Mouse (Mus musculus) limb, embryonic 13.5 days (tissue): ENCODE results near the gene Iqce. TPM values are rescaled to one million over a fixed set of nuclear protein-coding genes. Genes with fewer than 3 reads are reported as not detected.
A peak's percentile ranks its signal among the peaks of the same experiment; 100 is the strongest.

Experiments used
- ATAC-seq: fragments of 200-750 bp; cut with Nextera tagmentation; 2 replicates; pipeline ENCODE4 v1.8.0; 2017; ENCODE audit warnings: low read depth, moderate number of reproducible peaks, moderate TSS enrichment; ENCODE audit not compliant: low FRiP score
- H3K27ac ChIP-seq: fragments of 300-500 bp; sonication (generic); 2 replicates; pipeline ENCODE4 v1.5.1; 2015; ENCODE audit warnings: inconsistent platforms, mild to moderate bottlenecking, moderate library complexity
- H3K27me3 ChIP-seq: fragments of 300-500 bp; sonication (generic); 2 replicates; pipeline ENCODE4 v1.6.1; 2015; ENCODE audit warnings: mild to moderate bottlenecking, inconsistent platforms
- H3K36me3 ChIP-seq: fragments of 300-500 bp; sonication (generic); 2 replicates; pipeline ENCODE4 v1.6.1; 2015; ENCODE audit warnings: inconsistent platforms, mild to moderate bottlenecking, moderate library complexity
- H3K4me1 ChIP-seq: fragments of 300-500 bp; sonication (generic); 2 replicates; pipeline ENCODE4 v1.6.1; 2015; ENCODE audit warnings: inconsistent platforms
- H3K4me2 ChIP-seq: fragments of 300-500 bp; sonication (generic); replicated peaks from 2 replicates; pipeline ENCODE4 v1.6.1; 2015; ENCODE audit warnings: inconsistent platforms, mild to moderate bottlenecking, moderate library complexity
- H3K4me3 ChIP-seq: fragments of 300-500 bp; sonication (generic); 2 replicates; pipeline ENCODE4 v1.5.1; 2015; ENCODE audit warnings: moderate library complexity, mild to moderate bottlenecking, inconsistent platforms
- H3K9ac ChIP-seq: fragments of 300-500 bp; sonication (generic); 2 replicates; pipeline ENCODE4 v1.6.1; 2015; ENCODE audit warnings: mild to moderate bottlenecking, inconsistent platforms
- H3K9me3 ChIP-seq: fragments of 300-500 bp; sonication (generic); 2 replicates; pipeline ENCODE4 v1.6.1; 2016; ENCODE audit warnings: inconsistent platforms
- WGBS: fragments of 180-500 bp; shearing (Covaris S2); methylation state at CpG from one replicate; pipeline ENCODE4 v1.1.7; 2015; 5-methylcytosine and 5-hydroxymethylcytosine counted together
- polyA plus RNA-seq: library from polyadenylated mRNA; unstranded; fragments of >200 nt; fragmentation: Nextera tagmentation; extraction: Ambion mirVana; gene quantifications from 2 replicates; pipeline ENCODE4 v1.2.1, GENCODE M21; 2015

Gene Iqce
- polyA plus RNA-seq, 1 experiment from 2014 or later: 25.2 TPM

DNA sequence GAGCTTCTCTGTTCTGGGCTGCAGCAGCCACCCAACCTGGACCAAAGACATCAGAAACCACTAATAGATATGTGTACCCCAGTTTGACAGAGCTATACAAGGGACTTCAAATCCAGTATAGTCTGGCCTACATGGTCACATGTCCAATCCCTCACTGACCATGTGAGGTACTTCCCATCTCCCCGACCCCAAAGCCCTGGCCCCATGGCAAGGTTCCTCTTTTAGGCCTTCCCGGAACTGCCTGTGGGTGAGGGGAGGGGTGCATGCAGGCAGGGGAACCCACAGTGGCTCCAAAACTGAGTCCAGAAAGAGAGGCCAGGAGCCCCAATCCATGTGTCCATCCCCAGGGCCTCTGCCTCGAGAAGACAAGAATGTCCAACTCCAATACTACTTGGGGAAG is 60.1 kb downstream of the Iqce start:
- H3K36me3 ChIP-seq: peaks cover 65% of the 10 kb centered on the region
- no peaks in the 10 kb centered on the region for H3K27me3 ChIP-seq
- no peaks in the 10 kb centered on the region for H3K9me3 ChIP-seq
- 60% methylated on average over 3 of the region's 3 CpGs for WGBS
- H3K4me3 ChIP-seq: no peak overlapping the region
- peak overlapping the region; percentile 88 for H3K27ac ChIP-seq
- no peak for ATAC-seq
- H3K9ac ChIP-seq: peak overlapping the region; percentile 53
- peak overlapping the region; percentile 52 for H3K4me2 ChIP-seq
- H3K4me1 ChIP-seq: peaks cover 69% of the 10 kb centered on the region

DNA sequence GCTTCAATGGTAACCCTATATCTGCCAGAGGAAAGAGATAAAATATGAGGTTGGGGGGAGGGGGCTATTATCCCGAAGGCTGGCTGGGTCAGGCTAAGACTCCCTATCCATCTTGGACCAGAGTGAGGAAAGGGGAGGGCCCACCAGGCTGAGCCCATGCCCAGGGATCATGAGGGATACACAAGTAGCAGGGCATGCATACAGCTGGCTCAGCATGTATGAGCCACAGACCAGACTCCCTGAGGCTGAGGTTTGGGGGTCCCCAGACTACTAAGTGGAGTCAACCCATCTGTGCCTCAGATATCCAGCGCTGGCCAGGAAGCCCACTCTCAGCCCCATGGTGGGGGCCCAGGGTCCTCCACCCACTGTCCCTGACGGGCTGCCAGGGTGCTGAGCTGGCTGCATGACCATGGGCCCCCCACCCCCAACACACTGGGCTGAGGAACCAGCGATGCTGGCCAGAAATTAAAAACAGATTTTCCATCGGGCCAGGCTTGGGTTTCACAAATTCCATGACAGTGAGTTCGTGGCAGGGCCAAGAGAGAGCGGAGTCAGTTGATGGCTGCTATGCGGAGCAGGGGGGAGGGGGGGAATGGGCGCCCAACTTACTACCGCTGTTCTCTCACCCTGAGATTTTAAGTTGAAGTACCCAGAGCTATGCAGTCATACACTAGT is 60.8 kb downstream of the Iqce start:
- Histone ChIP-seq H3K4me2 (peak overlapping the region; percentile 52), H3K4me3 (peak overlapping the region; percentile 7; the same call in 1 of the 2 replicates), H3K27ac (peak overlapping the region; percentile 88), H3K9ac (peak overlapping the region; percentile 53), H3K9me3 (no peaks in the 10 kb centered on the region), H3K36me3 (peaks cover 68% of the 10 kb centered on the region), H3K4me1 (peaks cover 65% of the 10 kb centered on the region), H3K27me3 (no peaks in the 10 kb centered on the region)
- peak; percentile 84 for ATAC-seq
- 25% methylated on average over 10 of the region's 10 CpGs for WGBS

DNA sequence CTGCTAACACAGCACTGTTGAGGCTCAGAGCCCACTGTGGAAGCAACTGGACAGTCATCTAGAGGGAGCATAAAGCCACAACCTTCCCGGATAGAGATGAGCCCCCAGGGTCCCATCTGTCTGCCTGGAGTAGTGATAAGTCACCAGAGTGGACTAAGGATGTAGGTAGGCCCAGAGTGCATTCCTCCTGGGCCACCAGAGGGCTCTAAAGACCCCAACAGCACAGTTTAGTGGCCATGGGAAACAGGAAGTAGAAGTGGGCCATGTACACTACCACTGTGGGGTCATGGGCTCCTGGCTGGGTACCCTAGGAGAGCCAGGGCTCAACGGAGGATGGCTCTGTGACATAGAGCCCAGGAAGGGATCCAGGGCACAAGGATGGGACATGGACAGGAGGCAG is 61.4 kb downstream of the Iqce start:
- 74% methylated on average over 2 of the region's 2 CpGs for WGBS
- ATAC-seq: 0 out of 2 replicates have a peak, but pooled peaks have one; percentile 0

DNA sequence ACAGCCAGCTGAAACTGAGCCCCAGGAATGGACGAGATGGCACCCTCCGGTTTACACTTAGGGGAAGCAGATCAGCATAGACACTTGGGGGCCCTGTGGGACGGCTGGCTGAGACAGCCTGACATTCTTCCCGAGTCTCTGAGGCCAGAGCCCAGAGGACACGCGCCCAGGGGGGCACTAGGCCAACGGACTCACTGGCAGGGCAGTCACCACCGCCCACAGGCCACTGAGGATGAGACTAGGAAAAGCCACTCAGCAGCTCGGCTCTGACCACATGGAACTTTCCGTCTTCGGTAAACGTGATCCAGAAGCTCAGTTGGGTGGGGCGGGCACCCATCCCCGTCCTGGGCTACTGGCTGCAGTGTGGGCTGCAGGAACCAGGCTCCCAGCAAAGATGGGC is 62.3 kb downstream of the Iqce start:
- Histone ChIP-seq H3K4me1 (peaks cover 49% of the 10 kb centered on the region), H3K27ac (peak overlapping the region; percentile 88; the same call in 1 of the 2 replicates), H3K27me3 (no peaks in the 10 kb centered on the region), H3K9me3 (no peaks in the 10 kb centered on the region), H3K4me3 (no peak overlapping the region), H3K4me2 (no peak overlapping the region), H3K9ac (no peak overlapping the region), H3K36me3 (peaks cover 68% of the 10 kb centered on the region)
- no peak for ATAC-seq
- 85% methylated on average over 14 of the region's 14 CpGs for WGBS

More for the DNA sequence above, 61.4 kb downstream of the Iqce start:
- H3K27ac ChIP-seq: peak overlapping the region; percentile 88
- peak overlapping the region; percentile 52 for H3K4me2 ChIP-seq
- H3K4me1 ChIP-seq: peaks cover 59% of the 10 kb centered on the region
- H3K9me3 ChIP-seq: no peaks in the 10 kb centered on the region
- no peak overlapping the region for H3K9ac ChIP-seq
- H3K36me3 ChIP-seq: peaks cover 68% of the 10 kb centered on the region
- H3K4me3 ChIP-seq: no peak overlapping the region
- H3K27me3 ChIP-seq: no peaks in the 10 kb centered on the region

DNA sequence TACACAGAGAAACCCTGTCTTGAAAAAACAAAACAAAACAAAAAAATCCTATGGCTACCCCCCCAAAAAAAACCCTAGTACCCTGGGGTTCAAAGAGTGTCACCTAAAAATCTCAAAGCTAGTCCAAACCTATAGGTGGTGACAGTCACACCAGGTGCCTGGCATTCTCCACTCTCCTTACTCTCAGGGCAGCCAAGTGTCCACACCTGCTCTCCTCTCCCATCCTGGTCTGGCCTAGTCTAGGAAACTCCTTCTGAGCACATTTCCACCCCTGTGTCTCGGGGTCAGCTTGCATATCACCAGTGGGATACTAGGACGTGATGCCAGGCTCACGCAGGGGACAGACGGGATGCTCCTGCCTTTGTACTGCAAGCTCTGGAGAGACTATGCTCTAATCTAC is 62.9 kb downstream of the Iqce start:
- Histone ChIP-seq H3K9ac (no peak overlapping the region), H3K4me1 (peaks cover 47% of the 10 kb centered on the region), H3K4me2 (no peak overlapping the region), H3K27me3 (no peaks in the 10 kb centered on the region), H3K27ac (no peak overlapping the region), H3K36me3 (peaks cover 68% of the 10 kb centered on the region), H3K9me3 (no peaks in the 10 kb centered on the region), H3K4me3 (no peak overlapping the region)
- 93% methylated on average over 4 of the region's 4 CpGs for WGBS
- no peak for ATAC-seq

DNA sequence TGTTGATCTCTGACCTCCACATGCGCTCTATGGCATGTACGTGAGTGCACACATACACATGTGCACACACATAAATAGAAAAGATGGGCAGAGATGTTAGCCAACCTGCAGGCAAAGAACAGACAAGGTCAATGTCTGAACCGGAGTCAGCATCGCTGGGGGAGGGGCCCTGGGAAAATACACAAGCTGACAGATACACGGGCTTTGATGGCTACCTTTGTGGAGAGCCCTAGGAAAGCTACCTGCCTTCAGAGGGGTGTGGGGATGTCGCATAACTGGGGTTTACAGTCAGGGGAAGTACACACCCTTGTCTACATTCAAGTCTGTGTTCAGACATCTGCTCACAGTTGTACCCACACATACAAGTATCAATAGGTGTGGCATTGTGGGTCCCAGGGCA is 63.7 kb downstream of the Iqce start:
- Histone ChIP-seq H3K4me2 (no peak overlapping the region), H3K9ac (no peak overlapping the region), H3K9me3 (no peaks in the 10 kb centered on the region), H3K4me1 (peaks cover 43% of the 10 kb centered on the region), H3K36me3 (peaks cover 68% of the 10 kb centered on the region), H3K4me3 (no peak overlapping the region), H3K27ac (no peak overlapping the region), H3K27me3 (no peaks in the 10 kb centered on the region)
- WGBS: 93% methylated on average over 6 of the region's 6 CpGs
- ATAC-seq: no peak

DNA sequence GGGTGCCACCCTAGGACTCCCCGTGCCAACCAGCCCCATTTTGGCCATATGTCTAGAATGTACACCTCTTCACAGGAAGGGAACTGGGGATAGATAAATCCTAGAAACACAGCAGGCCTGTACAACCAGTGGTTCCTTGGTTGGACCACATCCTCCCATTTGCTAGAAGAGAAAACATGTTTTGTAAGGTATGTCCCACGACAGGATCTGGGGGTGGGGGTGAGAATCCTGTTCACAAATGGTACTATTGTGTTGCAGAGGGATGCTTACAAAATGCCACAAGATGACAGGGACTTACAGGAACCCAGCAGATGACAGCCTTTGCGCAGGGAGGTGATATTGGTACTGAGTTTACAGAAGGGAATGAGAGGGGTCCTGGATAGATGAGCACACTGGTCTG is 64.2 kb downstream of the Iqce start:
- no peak for ATAC-seq
- Histone ChIP-seq H3K36me3 (peaks cover 71% of the 10 kb centered on the region), H3K4me2 (no peak overlapping the region), H3K9me3 (no peaks in the 10 kb centered on the region), H3K4me1 (peaks cover 38% of the 10 kb centered on the region), H3K9ac (no peak overlapping the region), H3K27me3 (no peaks in the 10 kb centered on the region), H3K4me3 (no peak overlapping the region), H3K27ac (no peak overlapping the region)
- 90% methylated on average over 3 of the region's 3 CpGs for WGBS

DNA sequence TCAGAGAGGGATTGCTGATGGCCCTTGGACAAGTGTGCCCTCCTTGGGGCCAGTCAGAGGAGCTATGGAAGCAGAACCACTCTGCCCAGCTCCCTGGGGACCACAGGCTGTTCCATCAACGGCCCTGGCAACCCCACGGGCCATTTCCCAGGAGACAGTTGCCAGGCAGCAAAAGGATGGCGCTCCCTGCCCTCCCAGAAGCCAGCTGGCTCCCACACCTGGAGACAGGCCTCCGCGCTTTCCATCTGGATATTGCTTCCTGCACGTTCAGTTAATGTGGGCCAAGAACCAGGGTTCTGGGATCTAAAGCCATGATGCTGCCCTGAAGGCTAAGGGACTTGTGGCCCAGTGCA is 65.1 kb downstream of the Iqce start:
- no peak overlapping the region for H3K4me3 ChIP-seq
- H3K36me3 ChIP-seq: peaks cover 81% of the 10 kb centered on the region
- no peak overlapping the region for H3K4me2 ChIP-seq
- no peak overlapping the region for H3K9ac ChIP-seq
- no peak overlapping the region for H3K27ac ChIP-seq
- H3K27me3 ChIP-seq: no peaks in the 10 kb centered on the region
- no peaks in the 10 kb centered on the region for H3K9me3 ChIP-seq
- no peak for ATAC-seq
- peaks cover 28% of the 10 kb centered on the region for H3K4me1 ChIP-seq
- 88% methylated on average over 6 of the region's 6 CpGs for WGBS

DNA sequence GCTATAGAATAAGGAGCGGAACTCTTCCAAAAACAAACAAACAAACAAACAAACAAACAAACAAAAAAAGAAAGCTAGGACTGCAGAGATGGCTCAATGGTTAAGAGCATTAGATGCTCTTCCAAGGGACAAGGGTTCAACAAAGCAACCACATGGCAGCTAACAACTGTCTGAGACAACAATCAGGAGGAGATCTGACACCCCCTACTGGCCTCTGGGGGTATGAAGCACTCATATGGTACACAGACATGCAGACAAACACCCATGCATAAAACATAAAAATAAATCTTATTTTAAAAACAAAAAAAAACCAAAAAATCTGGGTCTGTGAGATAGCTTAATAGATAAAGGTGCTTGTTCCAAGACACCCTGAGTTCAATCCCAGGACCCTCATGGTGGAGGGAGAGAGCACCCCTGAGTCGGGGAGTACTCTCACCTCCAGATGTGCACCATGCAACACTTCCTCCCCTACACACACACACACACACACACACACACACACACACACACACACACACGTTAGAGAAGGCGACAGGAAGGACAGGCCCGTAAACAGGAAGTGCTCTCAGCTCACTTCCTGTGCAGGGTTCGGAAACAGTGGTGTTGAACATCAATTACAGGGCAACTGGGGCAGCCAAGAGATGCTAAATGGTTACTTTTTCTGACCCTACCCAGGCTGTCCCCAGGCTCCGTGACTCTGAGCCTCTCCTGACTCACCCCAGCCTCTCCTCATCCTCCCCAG is 65.7 kb downstream of the Iqce start:
- Histone ChIP-seq H3K4me1 (peaks cover 23% of the 10 kb centered on the region), H3K4me2 (no peak overlapping the region), H3K9me3 (no peaks in the 10 kb centered on the region), H3K36me3 (peaks cover 86% of the 10 kb centered on the region), H3K4me3 (no peak overlapping the region), H3K27me3 (no peaks in the 10 kb centered on the region), H3K27ac (no peak overlapping the region), H3K9ac (no peak overlapping the region)
- no peak for ATAC-seq
- 90% methylated on average over 7 of the region's 7 CpGs for whole genome bisulfite sequencing

DNA sequence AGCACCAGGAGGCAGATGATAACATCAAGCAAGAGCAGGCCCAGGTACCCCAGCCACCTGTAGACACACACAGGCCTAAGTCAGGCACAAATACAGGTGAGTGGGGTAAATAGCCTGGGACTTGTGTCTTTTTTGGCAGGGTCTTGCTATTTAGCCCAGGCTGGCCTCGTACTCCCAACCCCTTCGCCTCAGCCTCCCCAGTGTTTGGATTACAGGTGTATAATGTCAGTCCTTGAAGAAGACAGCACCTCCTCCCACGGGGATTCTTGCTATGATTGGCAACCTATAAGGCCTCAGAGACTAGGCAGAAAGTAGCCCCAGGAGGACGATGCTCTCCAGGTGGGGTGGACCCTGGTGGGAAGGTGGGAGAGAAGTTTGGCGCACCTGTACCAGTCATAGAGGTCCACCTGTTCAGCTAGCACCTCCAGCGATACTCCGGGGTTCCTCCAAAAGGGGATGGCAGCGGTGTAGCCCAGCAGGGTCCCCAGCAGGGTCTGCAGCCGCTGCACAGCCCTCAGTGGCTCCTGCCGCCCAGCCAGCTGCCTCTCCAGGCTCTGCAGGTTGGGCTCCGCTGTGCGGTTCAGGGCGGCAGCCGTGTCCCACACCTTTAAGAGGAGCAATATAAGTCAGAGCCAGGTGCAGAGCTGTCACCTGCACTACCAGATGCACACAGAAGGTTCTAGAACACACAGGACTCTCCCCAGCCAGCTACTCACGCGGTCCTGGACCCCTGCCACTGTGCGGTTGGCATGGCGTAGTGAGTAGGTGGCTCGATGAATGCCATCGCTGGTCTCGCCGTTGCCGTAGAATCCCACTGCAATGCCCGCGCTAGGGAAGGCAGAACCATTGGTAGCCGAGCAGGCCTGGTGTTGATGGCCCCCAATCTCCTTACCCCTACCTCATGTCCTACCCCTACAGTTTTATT is 67.1 kb downstream of the Iqce start:
- H3K9ac ChIP-seq: no peak overlapping the region
- H3K4me3 ChIP-seq: no peak overlapping the region
- no peaks in the 10 kb centered on the region for H3K9me3 ChIP-seq
- no peak overlapping the region for H3K27ac ChIP-seq
- no peak overlapping the region for H3K4me2 ChIP-seq
- no peak for ATAC-seq
- peaks cover 9% of the 10 kb centered on the region for H3K4me1 ChIP-seq
- H3K27me3 ChIP-seq: no peaks in the 10 kb centered on the region
- 95% methylated on average over 26 of the region's 26 CpGs for WGBS
- peaks cover 95% of the 10 kb centered on the region for H3K36me3 ChIP-seq

DNA sequence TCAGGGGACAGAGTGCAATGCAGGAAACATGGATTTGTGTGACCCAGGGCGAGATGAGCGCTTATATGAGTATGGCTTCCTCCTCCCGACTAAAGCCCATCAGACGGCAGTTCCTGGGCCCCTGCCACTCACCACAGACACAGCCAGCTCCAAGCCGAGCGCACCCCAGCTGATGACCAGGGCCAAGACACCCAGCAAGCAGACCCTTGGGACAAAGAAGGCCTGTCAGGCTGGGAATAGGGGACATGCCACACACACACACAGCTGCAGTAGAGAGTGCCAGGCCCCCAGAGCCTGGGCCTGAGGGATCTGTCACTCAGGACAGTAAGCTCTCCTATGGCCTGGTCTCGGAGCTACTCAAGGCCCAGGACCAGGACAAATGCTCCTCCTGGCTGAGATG is 68.7 kb downstream of the Iqce start:
- Histone ChIP-seq H3K9me3 (peaks cover 8% of the 10 kb centered on the region; the same call in 1 of the 2 replicates), H3K27ac (no peak overlapping the region), H3K4me3 (no peak overlapping the region), H3K27me3 (no peaks in the 10 kb centered on the region), H3K4me1 (0 out of 2 replicates have a peak, but pooled peaks cover 5% of the 10 kb centered on the region), H3K4me2 (no peak overlapping the region), H3K36me3 (peaks cover 100% of the 10 kb centered on the region), H3K9ac (no peak overlapping the region)
- WGBS: 94% methylated on average over 7 of the region's 7 CpGs
- ATAC-seq: no peak

DNA sequence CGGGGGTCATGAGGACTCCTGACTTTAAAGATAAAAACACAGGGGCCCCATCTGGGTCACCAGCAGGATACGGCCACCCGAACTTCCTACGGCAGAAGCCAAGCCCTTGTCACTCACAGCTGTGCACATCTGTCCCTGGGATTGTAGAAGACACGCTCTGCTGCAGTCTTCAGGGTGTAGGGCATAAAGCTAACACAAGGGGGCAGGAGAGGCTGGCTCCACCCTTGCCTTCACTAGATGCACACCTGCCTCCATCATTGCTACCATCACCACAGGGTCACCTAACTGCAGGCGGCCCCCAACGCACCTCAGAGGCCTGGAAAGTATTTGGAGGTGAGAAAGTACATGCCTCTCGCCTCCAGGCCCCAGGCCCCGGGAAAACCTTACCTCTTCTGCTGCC is 73.2 kb downstream of the Iqce start:
- no peak overlapping the region for H3K9ac ChIP-seq
- H3K27me3 ChIP-seq: no peaks in the 10 kb centered on the region
- no peaks in the 10 kb centered on the region for H3K4me1 ChIP-seq
- WGBS: 88% methylated on average over 9 of the region's 9 CpGs
- peaks cover 97% of the 10 kb centered on the region for H3K36me3 ChIP-seq
- peaks cover 16% of the 10 kb centered on the region for H3K9me3 ChIP-seq
- ATAC-seq: no peak
- no peak overlapping the region for H3K4me3 ChIP-seq
- no peak overlapping the region for H3K27ac ChIP-seq
- no peak overlapping the region for H3K4me2 ChIP-seq
